Comparison of ENCODE assay signal across 9 mouse cellular contexts in the genomic region with DNA sequence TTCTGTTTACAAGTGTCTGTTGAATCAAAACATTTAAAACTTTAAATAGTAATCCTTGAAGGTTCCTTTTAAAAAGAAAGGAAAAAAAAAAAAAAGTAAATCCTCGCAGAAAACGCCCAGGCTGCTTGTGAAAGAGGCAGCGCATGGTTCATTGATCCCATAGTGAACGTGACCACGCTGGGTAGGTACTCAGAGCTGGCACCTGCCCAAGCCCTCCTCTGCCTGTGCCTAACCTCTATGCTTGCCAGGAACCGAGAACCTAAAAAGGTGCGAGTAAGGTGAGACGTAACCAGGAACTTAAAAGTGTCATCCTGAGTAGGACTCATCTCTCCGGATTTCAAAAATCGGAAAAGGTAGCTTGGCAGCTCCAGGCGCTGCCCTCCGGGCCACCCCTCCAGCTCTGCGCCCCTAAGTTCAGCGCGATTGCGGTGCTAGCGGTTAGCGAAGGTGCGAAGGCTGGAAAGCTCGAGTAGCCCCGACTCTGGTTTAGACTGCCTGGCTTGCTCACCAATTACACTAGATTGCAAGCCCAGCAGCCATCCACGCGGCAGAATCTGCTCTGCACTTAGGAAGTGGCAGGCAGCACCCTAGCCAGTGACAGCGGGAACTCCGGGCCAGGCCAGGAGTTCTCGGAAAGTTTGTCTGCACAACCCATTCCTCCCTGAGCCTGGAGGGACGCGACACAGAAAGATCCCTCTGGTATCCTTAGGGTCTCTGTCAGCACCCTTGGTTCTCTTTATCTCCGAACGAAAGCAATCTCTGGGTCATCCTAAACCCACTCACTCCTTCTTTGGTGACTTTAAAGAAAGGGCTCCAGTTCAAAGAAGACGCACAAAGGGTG. TPM values are rescaled to one million over a fixed set of nuclear protein-coding genes. Genes with fewer than 3 reads are reported as not detected.
DNase-seq lines count a peak whose midpoint lies in the region; ATAC-seq lines count a peak whose summit lies in the region.
"Had no signal": no experiment of that assay in that cellular context is flagged by ENCODE, and none has a peak within 500 bp of the region (broad histone marks: within the 10 kb centered on the region; RNA-seq: fewer than 3 reads in every experiment).

No protein-coding gene starts in this region.

- peak overlapping the region; percentile 30; the same call in 1 of the 2 replicates for H3K9ac ChIP-seq in lung, embryonic 15.5 days
- no peak overlapping the region for H3K9ac ChIP-seq in neural tube, embryonic 14.5 days (replicated peaks; ENCODE audit: low read depth, low read length)

- H3K4me1 ChIP-seq in heart, embryonic 10.5 days: peaks cover 11% of the 10 kb centered on the region
- peaks cover 28% of the 10 kb centered on the region for H3K4me1 ChIP-seq in lung, embryonic 15.5 days
- H3K4me1 ChIP-seq in neural tube, embryonic 14.5 days (ENCODE audit: control insufficient read depth, insufficient read depth, low read length): peaks cover 10% of the 10 kb centered on the region; the same call in 1 of the 2 replicates

- intact Hi-C loops in left cerebral cortex, postnatal 25 days (cut with DNase I): loop anchor here (2.0 to 5.0 kb wide), 4 partner anchors 68 to 960 kb away; a partner anchor contains a TSS

- ATAC-seq in lung, embryonic 15.5 days (ENCODE audit: borderline replicate concordance, extremely low read depth, low FRiP score, low TSS enrichment): 0 out of 2 replicates have a peak, but pooled peaks have one; percentile 2
- ATAC-seq in neural tube, embryonic 14.5 days (ENCODE audit: low read depth): no peak; the same call in 1 of the 2 replicates
- ATAC-seq in erythroid progenitor cell, adult 5-6 weeks (replicated peaks; ENCODE audit: low FRiP score, poor library complexity, severe bottlenecking): no peak

- peak overlapping the region; percentile 51 for H3K4me3 ChIP-seq in heart, embryonic 10.5 days
- peak overlapping the region; percentile 41 for H3K4me3 ChIP-seq in lung, embryonic 15.5 days
- peak overlapping the region; percentile 6; the same call in 1 of the 2 replicates for H3K4me3 ChIP-seq in neural tube, embryonic 14.5 days (ENCODE audit: low read depth, low read length)
- H3K4me3 ChIP-seq: myocyte had no signal

- H3K9me3 ChIP-seq in heart, embryonic 10.5 days: no peaks in the 10 kb centered on the region
- H3K9me3 ChIP-seq in lung, embryonic 15.5 days: no peaks in the 10 kb centered on the region
- no peaks in the 10 kb centered on the region for H3K9me3 ChIP-seq in neural tube, embryonic 14.5 days (ENCODE audit: control insufficient read depth, low read length)

- WGBS in heart, embryonic 10.5 days: 1% methylated on average over 31 of the region's 31 CpGs
- WGBS in lung, embryonic 15.5 days: 4% methylated on average over 31 of the region's 31 CpGs
- WGBS in neural tube, embryonic 14.5 days: 1% methylated on average over 31 of the region's 31 CpGs

- 0 out of 2 replicates have a peak overlapping the region, but pooled peaks have one; percentile 36 for H3K27ac ChIP-seq in heart, embryonic 10.5 days
- no peak overlapping the region for H3K27ac ChIP-seq in lung, embryonic 15.5 days
- no peak overlapping the region for H3K27ac ChIP-seq in neural tube, embryonic 14.5 days (ENCODE audit: low read depth, low read length)

- H3K27me3 ChIP-seq in heart, embryonic 10.5 days (ENCODE audit: insufficient read depth, poor library complexity, severe bottlenecking): peaks cover 67% of the 10 kb centered on the region
- peaks cover 39% of the 10 kb centered on the region for H3K27me3 ChIP-seq in lung, embryonic 15.5 days
- peaks cover 31% of the 10 kb centered on the region for H3K27me3 ChIP-seq in neural tube, embryonic 14.5 days (ENCODE audit: control insufficient read depth, insufficient read depth, low read length)

- no peaks in the 10 kb centered on the region for H3K36me3 ChIP-seq in heart, embryonic 10.5 days
- H3K36me3 ChIP-seq in lung, embryonic 15.5 days: no peaks in the 10 kb centered on the region
- H3K36me3 ChIP-seq in neural tube, embryonic 14.5 days (ENCODE audit: control insufficient read depth, insufficient read depth, low read length): no peaks in the 10 kb centered on the region

- peak overlapping the region; percentile 80 for H3K4me2 ChIP-seq in lung, embryonic 15.5 days
- H3K4me2 ChIP-seq in neural tube, embryonic 14.5 days (ENCODE audit: low read depth, low read length): peak overlapping the region; percentile 41

- peak; percentile 9 to 14 for DNase-seq in left cerebral cortex, postnatal 25 days (ENCODE audit: low spot score in 2 of 2)
- DNase-seq in left cerebral cortex, adult 11 months (ENCODE audit: low spot score): no peak
- peak; percentile 44 to 49 for DNase-seq in adrenal gland, postnatal 36 days
- DNase-seq in heart, embryonic 10.5 days (ENCODE audit: low spot score): peak; percentile 76
- DNase-seq in kidney, adult 8-10 months: peak; percentile 31 to 46

RNA-seq across cellular contexts. Expression of a gene that starts 1.3 kb away (rescaled TPM):
- 1 to 10 TPM in 1 of 2 experiments, under 1 TPM in 1; 0.53 to 1.1 TPM for total RNA-seq in left cerebral cortex, postnatal 25 days (2021)
- 1 to 10 TPM; 1.1 to 5.2 TPM for total RNA-seq in adrenal gland, postnatal 36 days (2021)
- polyA plus RNA-seq in heart, embryonic 10.5 days (2016; fragmentation: Nextera tagmentation; extraction: Ambion mirVana): 1.1 and 2.9 TPM in 2 replicates
- 1.6 and 1.7 TPM in 2 replicates for polyA plus RNA-seq in lung, embryonic 15.5 days (2015; fragmentation: Nextera tagmentation; extraction: Ambion mirVana)
- 0.64 and 0.71 TPM in 2 replicates for polyA plus RNA-seq in neural tube, embryonic 14.5 days (2014; fragmentation: Nextera tagmentation; extraction: Ambion mirVana)
- total RNA-seq in erythroid progenitor cell, adult 5-6 weeks (2015; ENCODE audit: low replicate concordance): 1.7 TPM in 1 of 2 replicates, not detected in the other
- 0.91 TPM in 1 of 2 replicates, not detected in the other for total RNA-seq in erythroid progenitor cell, adult 5-6 weeks (2017; ENCODE audit: low replicate concordance)
